Mouse (Mus musculus): ENCODE results near the gene Ncor2.

DNA sequence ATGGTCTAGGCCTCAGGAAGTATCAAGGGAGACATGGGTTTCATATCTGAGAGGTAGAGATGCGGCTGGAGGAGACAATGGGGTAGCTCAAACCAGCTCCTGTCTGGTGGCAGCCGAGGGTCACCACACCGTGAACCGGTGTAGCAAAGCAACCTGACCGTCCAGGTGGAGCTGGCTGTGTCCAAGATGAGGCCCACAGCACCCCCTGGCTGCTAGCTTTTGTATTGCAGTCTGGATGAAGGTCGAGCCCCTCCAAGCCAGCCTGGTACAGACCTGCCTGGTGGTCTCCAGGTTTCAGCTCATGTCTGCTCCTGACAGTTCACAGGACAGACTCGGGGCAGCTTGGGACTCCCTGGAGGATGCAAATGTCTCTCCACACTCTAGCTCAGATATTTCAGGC, 164.5 kb downstream of the Ncor2 start:
- TF ChIP-seq GATA1 (IDR thresholded peaks at IDR 0.05; ENCODE audit: low read length) (no peak), TAL1 (IDR thresholded peaks at IDR 0.05; ENCODE audit: low read length) (no peak)
